Mouse (Mus musculus) MEL (cell line): ENCODE data around the gene Lrrc39.
A peak's percentile ranks its signal among the peaks of the same experiment; 100 is the strongest.

Experiments used
- CTCF ChIP-seq, 3 experiments: IDR thresholded peaks in 2 of 3; conservative IDR thresholded peaks in 1 of 3; 2 replicates each; pipeline ENCODE4 v1.5.1; 2011 to 2012; ENCODE audit warnings: low read length in 3 of 3, low read depth in 2 of 3, mild to moderate bottlenecking in 2 of 3, improper control_type of control experiment in 1 of 3, inconsistent platforms in 1 of 3, mixed read lengths in 1 of 3, moderate library complexity in 1 of 3; ENCODE audit not compliant: control insufficient read depth in 1 of 3, insufficient read depth in 1 of 3, poor library complexity in 1 of 3, severe bottlenecking in 1 of 3
- ETS1 ChIP-seq: IDR thresholded peaks from 2 replicates; pipeline ENCODE4 v1.6.1; 2012; ENCODE audit warnings: low read depth, mild to moderate bottlenecking, inconsistent platforms, low read length, improper control_type of control experiment, moderate library complexity
- GABPA ChIP-seq: IDR thresholded peaks from 2 replicates; pipeline ENCODE4 v1.6.1; 2012; ENCODE audit warnings: low read depth, mild to moderate bottlenecking, inconsistent platforms, low read length, improper control_type of control experiment, moderate library complexity
- MAZ ChIP-seq: IDR thresholded peaks from 2 replicates; pipeline ENCODE4 v1.6.1; 2012; ENCODE audit warnings: low read depth, mild to moderate bottlenecking, inconsistent platforms, low read length, improper control_type of control experiment
- NELFE ChIP-seq: IDR thresholded peaks from 2 replicates; pipeline ENCODE4 v1.6.1; 2011; ENCODE audit warnings: low read depth, low read length, improper control_type of control experiment
- POLR2A ChIP-seq, 2 experiments: IDR thresholded peaks; 2 replicates each; pipeline ENCODE4 v1.6.1; 2011 to 2012; ENCODE audit warnings: low read length in 2 of 2, mild to moderate bottlenecking in 2 of 2, control low read depth in 1 of 2, improper control_type of control experiment in 1 of 2, low read depth in 1 of 2, moderate library complexity in 1 of 2; ENCODE audit not compliant: control insufficient read depth in 1 of 2, insufficient read depth in 1 of 2, poor library complexity in 1 of 2
- POLR2AphosphoS5 ChIP-seq: IDR thresholded peaks from 2 replicates; pipeline ENCODE4 v1.6.1; 2012; ENCODE audit warnings: low read depth, borderline replicate concordance, mild to moderate bottlenecking, inconsistent platforms, low read length, moderate library complexity, mixed read lengths
- RAD21 ChIP-seq: IDR thresholded peaks from 2 replicates; pipeline ENCODE4 v1.6.1; 2011; ENCODE audit warnings: mild to moderate bottlenecking, low read depth, low read length, improper control_type of control experiment
- SIN3A ChIP-seq: IDR thresholded peaks from 2 replicates; pipeline ENCODE4 v1.6.1; 2012; ENCODE audit warnings: low read length, improper control_type of control experiment, inconsistent platforms
- SMC3 ChIP-seq: IDR thresholded peaks from 2 replicates; pipeline ENCODE4 v1.6.1; 2011; ENCODE audit warnings: low read depth, low read length, improper control_type of control experiment
- TBP ChIP-seq: IDR thresholded peaks from 2 replicates; pipeline ENCODE4 v1.8.0; 2011; ENCODE audit warnings: low read depth, low read length, improper control_type of control experiment
- TCF12 ChIP-seq: IDR thresholded peaks from 2 replicates; pipeline ENCODE4 v1.6.1; 2014; ENCODE audit warnings: low read depth, mild to moderate bottlenecking, inconsistent platforms, low read length, improper control_type of control experiment, moderate library complexity
- USF2 ChIP-seq, 2 experiments: IDR thresholded peaks; 2 replicates each; pipeline ENCODE4 v1.6.1; 2011 to 2012; ENCODE audit warnings: improper control_type of control experiment in 2 of 2, low read length in 2 of 2, borderline replicate concordance in 1 of 2, inconsistent platforms in 1 of 2, low read depth in 1 of 2, mild to moderate bottlenecking in 1 of 2; ENCODE audit not compliant: insufficient read depth in 1 of 2
- ZMIZ1 ChIP-seq: IDR thresholded peaks from 2 replicates; pipeline ENCODE4 v1.6.1; 2012; ENCODE audit warnings: low read depth, mild to moderate bottlenecking, inconsistent platforms, low read length, improper control_type of control experiment, moderate library complexity

GRCm38 (mm10) chr3:116536428-116537199 lies 26.2 kb upstream of the Lrrc39 start:
- TF ChIP-seq POLR2AphosphoS5 (no peak), TBP (peak; percentile 85), RAD21 (no peak), GABPA (no peak), POLR2A (IDR thresholded peaks at IDR 0.05; ENCODE audit: control insufficient read depth in 1 of 2, insufficient read depth in 1 of 2, low read depth in 1 of 2, low read length in 2 of 2, poor library complexity in 1 of 2) (no peak), ETS1 (peak; percentile 81), TCF12 (peak; percentile 32; the same call in 1 of the 2 replicates), USF2 (IDR thresholded peaks at IDR 0.05; ENCODE audit: borderline replicate concordance in 1 of 2, insufficient read depth in 1 of 2, low read depth in 1 of 2, low read length in 2 of 2) (no peak), MAZ (no peak), NELFE (no peak), CTCF (IDR thresholded peaks at IDR 0.05 in 2 of 3, conservative IDR thresholded peaks at IDR 0.05 in 1 of 3; ENCODE audit: control insufficient read depth in 1 of 3, insufficient read depth in 1 of 3, low read depth in 2 of 3, low read length in 3 of 3, poor library complexity in 1 of 3, severe bottlenecking in 1 of 3) (no peak), ZMIZ1 (no peak), SMC3 (peak; percentile 28; the same call in 1 of the 2 replicates), SIN3A (peak; percentile 76)
